Mouse (Mus musculus) thymus, adult 18-20 months (tissue): ENCODE data around the gene Dnajc7.
A peak's percentile ranks its signal among the peaks of the same experiment; 100 is the strongest.

Experiments used
- DNase-seq, 2 experiments: peaks; one replicate each; pipeline ENCODE4 v3.0.0; 2022; ENCODE audit warnings: mixed read lengths in 2 of 2

Gene Dnajc7

GRCm38 (mm10) chr11:100579116-100579799 is 40.7 kb downstream of the Dnajc7 start:
- no peak for DNase-seq

GRCm38 (mm10) chr11:100577852-100578599 is 41.9 kb downstream of the Dnajc7 start:
- no peak for DNase-seq

DNA sequence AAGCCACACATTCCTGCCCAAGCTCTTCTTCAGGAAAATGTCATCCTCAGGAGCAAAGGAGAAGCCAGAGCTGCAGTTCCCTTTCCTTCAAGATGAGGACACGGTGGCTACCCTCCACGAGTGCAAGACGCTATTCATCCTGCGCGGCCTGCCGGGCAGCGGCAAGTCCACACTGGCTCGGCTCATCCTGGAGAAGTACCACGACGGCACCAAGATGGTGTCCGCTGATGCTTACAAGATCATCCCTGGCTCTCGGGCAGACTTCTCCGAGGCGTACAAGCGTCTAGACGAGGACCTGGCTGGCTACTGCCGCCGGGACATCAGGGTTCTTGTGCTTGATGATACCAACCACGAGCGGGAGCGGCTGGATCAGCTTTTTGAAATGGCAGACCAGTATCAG is 43.7 kb downstream of the Dnajc7 start:
- no peak for DNase-seq

DNA sequence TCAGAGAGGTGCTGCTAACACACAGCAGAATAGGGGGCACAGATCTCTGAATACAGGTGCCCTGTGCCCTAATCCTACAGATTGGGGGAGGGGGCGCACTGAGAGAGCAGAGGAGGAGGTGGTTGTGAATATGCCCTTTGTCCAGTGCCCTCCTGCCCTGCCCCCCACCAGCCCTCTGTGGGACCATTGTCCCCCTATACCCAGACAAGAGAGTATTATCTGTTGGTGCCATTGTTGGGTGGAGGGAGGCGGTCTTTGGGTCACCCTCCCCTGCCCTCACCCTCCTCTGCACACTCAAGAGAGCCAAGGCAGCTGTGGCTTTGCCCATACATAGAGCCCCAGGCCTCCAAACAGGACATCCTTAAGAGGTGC is 44.5 kb downstream of the Dnajc7 start:
- no peak for DNase-seq

DNA sequence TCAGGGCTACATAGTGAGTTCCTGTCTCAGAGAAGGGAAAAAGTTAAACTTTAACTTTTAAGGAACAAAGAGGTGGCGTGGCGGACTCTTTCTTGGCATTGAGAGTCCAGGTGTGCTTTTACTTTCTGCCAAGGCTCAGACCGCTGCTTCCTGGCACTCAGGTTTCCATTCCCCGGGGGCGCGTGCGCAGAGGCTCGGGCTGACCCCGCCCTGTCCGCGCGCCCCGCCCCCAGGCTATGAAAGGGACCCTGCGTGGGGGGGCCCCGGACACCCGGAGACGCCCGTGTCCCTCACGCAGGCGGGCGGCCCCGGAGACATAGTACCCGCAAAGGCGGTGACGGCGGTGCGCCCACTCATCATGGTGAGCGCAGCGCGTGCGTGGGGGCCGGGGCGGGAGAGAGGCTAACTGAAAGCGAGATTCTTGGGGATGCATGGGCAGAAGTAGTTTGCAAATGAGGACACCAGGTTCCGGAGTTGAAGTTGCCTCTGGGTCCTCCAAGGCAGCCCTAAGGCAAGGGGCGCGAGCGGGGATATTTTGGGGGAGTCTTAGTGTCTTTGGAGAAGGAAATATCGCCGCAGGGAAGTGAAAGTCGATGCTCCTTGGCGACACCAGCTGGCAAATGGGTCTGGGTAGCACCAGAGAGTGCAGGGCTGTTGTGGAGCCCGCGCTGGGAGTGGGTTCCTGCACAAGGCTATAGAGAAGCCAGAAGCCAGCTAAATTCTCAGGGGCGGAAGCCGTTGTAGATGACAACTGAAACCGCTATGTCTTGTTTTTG is 45.1 kb downstream of the Dnajc7 start, which contains the start of gene Cnp:
Gene Cnp, plus strand, starts transcription at position 197 of the 776 bp plus-strand sequence.
- peak; percentile 76 to 83 for DNase-seq

DNA sequence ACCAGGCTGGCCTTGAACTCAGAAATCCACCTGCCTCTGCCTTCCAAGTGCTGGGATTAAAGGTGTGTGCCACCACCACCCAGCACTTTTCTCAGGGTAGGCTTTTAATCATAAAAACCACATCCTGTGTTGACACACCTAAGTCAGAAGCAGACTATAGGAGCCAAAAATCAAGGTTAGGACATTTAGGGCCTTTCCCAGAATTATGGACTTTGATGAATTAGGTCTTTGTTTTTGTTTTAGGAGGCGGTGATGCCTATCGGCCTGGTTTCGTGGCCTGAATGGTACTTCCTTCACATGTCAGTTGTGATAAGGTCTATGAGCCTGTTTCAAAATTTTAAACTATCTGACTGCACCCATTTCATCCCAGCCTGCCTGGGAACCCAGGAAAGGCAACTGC is 45.8 kb downstream of the Dnajc7 start:
- no peak for DNase-seq

DNA sequence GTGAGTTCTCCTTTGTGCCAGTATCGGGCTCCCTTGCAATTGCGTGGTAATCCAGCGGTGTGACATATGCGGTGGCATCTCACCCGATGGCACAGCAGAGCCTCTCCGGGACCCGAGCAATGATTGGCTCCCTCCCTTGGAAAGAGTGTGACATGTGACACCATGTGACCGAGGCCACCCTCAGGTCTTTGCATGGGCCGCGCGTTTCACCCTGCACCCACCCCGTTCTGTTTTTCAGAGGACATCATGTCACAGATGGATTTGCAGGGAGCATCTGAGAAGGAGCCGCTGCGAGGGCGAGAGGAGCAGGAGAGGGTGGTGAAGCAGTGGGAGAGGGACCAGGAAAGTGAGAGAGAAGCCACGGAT is 48.8 kb downstream of the Dnajc7 start:
- DNase-seq, result peak in 1 of 2 experiments; percentile 26

GRCm38 (mm10) chr11:100570430-100571201 is 49.4 kb downstream of the Dnajc7 start:
- DNase-seq, result peak in 1 of 2 experiments; percentile 56

- no peak for DNase-seq
Measured at GRCm38 (mm10) chr11:100569789-100570188, 50.2 kb downstream of the Dnajc7 start.

- DNase-seq, result no peak
Measured at GRCm38 (mm10) chr11:100568692-100569091, 51.3 kb downstream of the Dnajc7 start.

DNA sequence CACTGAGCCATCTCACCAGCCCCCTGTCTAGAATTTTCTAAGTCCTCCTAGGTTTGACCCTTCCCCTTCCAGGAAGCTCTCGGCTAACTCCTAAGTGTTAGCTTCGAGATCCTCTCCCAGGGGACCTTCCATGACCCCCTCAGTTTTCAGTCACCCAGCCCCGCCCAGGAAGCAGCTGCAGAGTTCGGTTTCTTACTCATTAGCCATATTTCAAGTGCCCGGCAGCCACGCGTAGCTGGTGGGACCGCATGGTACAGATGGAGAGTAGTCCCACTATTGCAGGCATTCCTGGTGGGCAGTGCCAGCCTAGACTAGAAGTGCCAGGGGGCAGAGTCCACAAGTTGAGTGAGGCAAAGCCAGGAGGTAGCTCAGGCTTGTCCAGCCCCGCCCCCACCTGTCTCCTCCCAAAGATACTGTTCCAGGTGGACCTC is 52.1 kb downstream of the Dnajc7 start:
- DNase-seq, result no peak

GRCm38 (mm10) chr11:100567229-100567628 is 52.7 kb downstream of the Dnajc7 start:
- no peak for DNase-seq

GRCm38 (mm10) chr11:100564703-100565102 is 55.3 kb downstream of the Dnajc7 start:
- DNase-seq, result no peak

GRCm38 (mm10) chr11:100564297-100564696 is 55.7 kb downstream of the Dnajc7 start:
- no peak for DNase-seq

DNA sequence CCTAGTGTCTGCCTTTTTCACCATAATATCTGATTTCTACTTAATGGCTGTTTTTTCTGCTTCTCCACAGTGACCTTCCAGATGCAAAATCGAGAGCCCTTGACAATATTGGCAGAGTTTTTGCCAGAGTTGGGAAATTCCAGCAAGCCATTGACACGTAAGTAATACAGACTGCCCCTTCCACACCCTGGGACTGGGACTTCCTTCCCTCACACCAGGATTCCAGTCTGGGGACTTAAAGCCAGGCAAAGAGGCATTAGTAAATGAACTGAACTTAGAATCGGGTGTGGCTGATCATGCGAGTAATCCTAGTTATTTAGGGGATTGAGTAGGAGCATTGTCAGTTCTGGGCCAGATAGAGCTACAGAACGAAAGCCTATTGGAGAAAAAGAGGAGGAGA is 58.2 kb downstream of the Dnajc7 start:
- no peak for DNase-seq

GRCm38 (mm10) chr11:100559476-100559875 is 60.5 kb downstream of the Dnajc7 start:
- DNase-seq, result no peak

DNA sequence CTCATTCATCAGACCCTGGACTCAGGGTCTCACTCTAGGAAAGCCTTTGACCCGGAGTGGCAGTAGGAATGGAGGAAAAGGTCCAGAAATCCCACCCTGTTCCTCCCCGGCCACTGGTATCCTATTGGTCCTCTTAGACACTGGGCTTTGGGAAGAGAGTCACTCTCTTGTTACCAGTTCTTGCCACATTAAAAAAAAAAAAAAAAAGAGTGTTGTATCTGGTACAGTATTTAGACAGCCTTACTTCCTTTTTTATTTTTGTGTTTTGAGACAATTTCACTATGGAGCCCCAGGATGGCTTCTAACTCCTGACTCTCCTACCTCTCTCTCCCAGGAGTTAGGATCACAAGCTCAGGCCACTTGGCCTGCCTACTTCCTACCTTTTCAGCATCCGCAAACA is 62.4 kb downstream of the Dnajc7 start:
- DNase-seq, result no peak

DNA sequence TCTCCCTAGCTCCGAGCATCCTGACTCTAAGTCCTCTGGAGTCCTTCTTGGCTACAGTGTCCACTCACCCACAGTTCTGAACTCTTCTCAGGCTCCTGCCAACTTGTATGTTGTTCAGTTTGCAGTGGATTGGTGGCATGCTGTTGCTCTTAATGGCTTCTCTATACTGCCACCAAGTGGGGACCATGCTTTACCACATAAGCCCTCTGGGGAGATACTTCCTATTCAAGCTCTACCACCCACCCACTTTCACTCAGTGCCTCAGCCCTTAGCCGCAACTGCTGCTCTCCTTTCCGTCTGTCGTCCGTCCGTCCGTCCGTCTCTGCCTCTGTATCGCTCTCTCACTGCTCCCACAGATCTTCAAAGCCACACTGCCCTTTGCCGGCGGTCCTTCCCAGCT is 64.4 kb downstream of the Dnajc7 start:
- DNase-seq, result peak in 1 of 2 experiments; percentile 51

DNA sequence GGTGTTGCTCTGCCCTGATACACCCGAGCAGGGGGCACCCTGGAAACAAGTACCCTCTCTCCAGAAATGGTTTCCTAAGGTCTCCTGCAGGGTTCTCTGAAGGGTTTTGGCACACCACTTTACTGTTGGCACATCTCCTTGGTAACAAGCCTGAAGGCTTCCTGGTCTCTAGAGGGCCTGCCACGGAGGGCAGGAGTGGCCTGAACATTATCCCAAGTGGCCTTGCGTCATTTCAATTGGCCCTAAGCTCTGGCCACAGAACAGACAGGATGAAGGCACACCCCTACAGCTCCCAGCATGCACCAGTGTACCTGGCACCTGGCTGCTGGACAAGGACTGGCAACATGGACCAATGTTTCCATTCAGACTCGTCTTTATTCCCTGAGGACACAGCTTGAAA is 67.1 kb downstream of the Dnajc7 start:
- DNase-seq, result no peak

GRCm38 (mm10) chr11:100550101-100550500 is 69.9 kb downstream of the Dnajc7 start:
- no peak for DNase-seq

DNA sequence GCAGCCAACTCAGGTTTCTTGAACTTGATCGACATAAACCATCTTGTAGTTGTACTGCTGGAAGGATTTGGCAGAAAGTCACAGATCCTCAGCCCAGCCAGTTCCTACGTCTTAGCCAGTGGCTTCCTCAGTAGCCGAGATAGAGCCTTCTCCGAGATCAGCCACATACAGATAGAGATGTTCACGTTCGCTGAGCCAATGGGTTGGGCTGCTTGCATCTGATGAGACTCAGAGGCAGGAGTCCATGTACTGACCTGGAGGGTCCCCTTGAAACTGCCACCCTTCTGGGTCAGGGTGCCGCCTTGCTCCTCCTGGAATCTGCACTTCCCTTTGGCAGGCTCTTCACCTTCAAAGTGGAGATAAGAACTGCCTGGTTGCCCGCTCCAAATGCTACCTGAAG is 70.5 kb downstream of the Dnajc7 start:
- DNase-seq, result no peak

DNA sequence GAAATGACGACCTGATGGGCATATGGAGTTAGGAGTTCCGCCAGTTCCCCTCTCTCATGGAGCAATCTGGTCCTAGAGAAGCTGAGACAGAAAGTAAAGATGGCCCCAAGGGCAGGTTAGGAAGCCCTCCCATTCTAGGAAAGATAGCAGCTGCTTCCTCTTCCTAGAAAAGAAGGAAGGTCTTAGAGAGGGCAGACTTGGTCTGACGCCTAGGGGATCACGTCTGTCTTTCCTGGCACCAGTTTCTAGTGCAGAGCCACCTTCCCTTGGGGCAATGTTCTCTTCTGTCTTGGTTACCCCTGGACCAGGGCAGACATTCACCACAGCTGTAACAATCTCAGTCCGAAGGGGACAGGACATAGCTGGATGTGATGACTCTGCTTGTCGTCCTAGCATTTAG is 71.8 kb downstream of the Dnajc7 start:
- DNase-seq, result no peak

DNA sequence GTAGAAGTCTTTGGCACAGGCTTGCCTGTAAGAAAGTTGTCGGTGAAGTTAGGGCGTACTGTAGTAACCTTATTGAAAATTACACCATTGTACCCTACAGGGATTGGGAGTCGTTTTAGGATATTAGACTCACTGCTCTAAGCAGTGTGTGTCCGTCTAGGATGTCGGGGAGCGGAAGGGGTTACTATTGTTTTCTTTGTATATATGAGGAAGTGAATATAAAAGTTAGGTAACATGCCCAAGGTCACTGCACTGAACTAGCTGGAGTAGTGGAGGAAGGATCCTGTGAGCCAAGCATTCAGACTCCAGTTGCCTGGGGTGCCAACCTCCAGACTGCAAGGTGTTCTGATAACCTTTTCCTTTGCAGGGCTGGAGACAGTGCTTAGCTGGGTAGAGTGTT is 73.0 kb downstream of the Dnajc7 start:
- DNase-seq, result no peak
